Mouse (Mus musculus) layer of hippocampus, adult 11-12 months (tissue): Measurements from ENCODE around the gene Olfr406.

Source experiments
- DNase-seq: peaks from one replicate; pipeline ENCODE4 v3.0.0; 2022; ENCODE audit warnings: low spot score

The Olfr406 gene

DNA sequence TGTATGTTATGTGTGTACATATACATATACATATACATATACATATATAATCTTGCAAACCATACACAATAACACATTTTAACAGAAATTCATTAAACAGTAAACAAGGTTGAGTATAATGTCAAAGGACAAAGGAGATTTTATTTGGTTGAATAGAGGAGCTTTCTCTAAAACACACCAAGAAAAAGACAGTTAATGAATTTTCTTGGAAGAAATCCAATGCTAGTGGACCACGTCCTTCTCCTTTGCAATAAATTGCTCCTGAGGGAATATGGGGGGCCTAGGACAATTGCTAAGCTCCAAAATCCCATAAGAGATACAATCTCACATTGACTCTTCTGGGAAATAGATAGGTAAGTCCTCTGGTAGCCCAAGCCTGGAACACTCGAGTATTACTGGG lies at the start of gene Olfr406:
TSS of gene Olfr406 (plus strand) at position 301 of the 400 bp plus-strand sequence.
- no peak for DNase-seq

DNA sequence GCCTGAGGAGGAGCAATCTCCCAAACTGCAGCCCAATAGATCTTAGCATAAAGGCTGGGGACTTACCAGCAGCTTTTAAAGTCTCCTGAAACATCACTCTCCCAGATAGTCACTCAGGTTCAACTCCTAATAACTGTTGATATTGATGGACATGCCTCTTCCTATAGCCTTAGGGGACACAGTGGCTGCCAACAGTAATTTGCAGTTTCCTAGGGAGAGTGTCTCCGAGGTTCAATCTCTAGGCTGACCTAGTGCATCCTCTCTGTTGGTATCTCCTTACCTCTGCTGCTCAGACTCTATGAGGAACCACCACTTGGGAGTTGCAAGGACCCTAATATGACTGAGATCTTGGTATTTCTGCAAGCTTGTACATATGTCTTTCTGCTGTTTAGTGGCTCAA lies 48.3 kb upstream of the Olfr406 start, which contains the start of gene Olfr43:
TSS of gene Olfr43 (minus strand) at position 101 of the 400 bp plus-strand sequence.
- DNase-seq, result no peak

DNA sequence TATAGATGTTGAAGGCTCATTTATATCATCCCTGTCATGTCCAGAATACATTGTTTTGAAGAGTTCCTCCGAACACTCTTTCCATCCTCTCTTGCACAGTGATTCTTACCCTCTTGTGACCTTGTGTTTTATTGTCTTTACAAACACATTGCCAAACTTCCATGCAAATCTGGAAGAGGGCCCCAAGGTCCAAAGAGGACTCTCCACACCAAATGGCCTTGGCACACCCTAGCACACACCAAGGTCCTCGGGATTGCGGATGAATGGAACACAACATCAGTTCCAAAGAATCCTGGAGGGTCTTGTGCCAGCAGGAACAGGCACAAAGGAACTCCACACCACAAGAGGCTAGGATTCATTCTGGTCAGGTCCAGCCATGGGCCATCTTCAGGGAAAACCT lies 18.4 kb upstream of the Olfr406 start:
- DNase-seq, result no peak

DNA sequence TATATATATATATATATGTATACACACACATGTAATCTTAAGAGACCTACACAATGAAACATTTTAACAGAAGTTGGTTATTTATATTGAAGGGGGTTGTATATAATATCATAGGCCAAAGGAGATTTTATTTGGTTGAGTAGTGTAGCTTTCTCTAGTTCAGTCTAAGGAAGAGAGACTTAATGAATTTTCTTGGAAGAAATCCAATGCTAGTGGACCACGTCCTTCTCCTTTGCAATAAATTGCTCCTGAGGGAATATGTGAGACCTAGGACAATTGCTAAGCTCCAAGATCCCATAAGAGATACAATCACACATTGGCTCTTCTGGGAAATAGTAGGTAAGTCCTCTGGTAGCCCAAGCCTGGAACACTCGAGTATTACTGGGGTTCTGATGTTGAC lies 23.8 kb downstream of the Olfr406 start, which contains the start of gene Olfr59:
TSS of gene Olfr59 (plus strand) at position 301 of the 400 bp plus-strand sequence.
- no peak for DNase-seq

DNA sequence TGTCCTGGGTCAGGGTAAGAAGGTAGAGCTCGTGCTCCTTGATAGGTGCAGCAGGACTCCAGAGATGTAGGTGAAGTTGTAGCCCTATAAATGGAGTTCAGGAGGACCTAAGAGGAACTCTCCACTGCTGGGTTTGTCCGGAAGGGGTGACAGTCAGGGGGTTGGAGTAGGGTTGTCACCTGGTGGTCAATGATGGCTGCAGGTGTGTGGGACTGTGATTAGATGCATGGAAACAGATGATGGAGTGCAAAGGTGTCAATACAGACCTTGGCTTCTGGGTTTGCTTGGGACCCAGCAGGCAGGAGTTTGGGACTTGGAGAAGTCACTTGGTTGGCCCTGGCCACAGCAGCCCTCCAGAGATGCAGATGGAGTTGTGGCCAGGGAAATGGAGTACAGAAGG lies 27.6 kb downstream of the Olfr406 start:
- DNase-seq, result no peak
